In the genomic region with DNA sequence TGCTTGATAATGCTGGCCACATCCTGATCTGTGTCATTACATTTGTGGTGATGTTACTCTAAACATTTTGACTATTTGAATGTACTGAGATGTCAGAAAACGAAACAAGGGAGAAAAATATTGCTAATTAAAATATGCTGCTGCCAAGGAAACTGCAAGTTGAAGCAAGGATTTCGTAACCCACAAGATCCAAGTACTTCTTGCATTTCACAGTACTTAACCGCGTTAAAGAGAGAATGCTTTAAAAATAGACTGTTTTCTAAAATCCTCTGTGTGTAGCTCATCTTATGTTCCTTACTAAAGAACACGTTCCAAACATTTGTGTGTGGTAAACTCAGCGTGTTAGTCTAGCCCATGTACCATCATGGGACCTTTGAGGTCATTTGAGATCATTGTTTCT, we compare ENCODE assay signal across 19 mouse cellular contexts.
A peak's percentile ranks its signal among the peaks of the same experiment; 100 is the strongest.
DNase-seq lines count a peak whose midpoint lies in the region; ATAC-seq and TF ChIP-seq lines count a peak whose summit lies in the region.
"Had no signal": no experiment of that assay in that cellular context is flagged by ENCODE, and none has a peak within 500 bp of the region (broad histone marks: within the 10 kb centered on the region; RNA-seq: fewer than 3 reads in every experiment).

No protein-coding gene starts in this region.

- peak overlapping the region; percentile 20 for H3K27ac ChIP-seq in left cerebral cortex, adult 2 months
- H3K27ac ChIP-seq in neural tube, embryonic 15.5 days (replicated peaks) = no peak overlapping the region
- H3K27ac ChIP-seq: heart, embryonic 13.5 days; kidney, postnatal 0 days had no signal

- no peak for TF ChIP-seq CTCF in left cerebral cortex, adult 2 months (IDR thresholded peaks at IDR 0.05)

- no peak for DNase-seq in left cerebral cortex, adult 2 months (ENCODE audit: extremely low spot score in 1 of 2, low spot score in 2 of 2)
- no peak for DNase-seq in left cerebral cortex, postnatal 4 days
- DNase-seq in 416B (ENCODE audit: low read depth) (peak; percentile 16), adipocyte (ENCODE audit: low spot score) (peak; percentile 48)
- no peak for DNase-seq in gastrocnemius, postnatal 25 days
- DNase-seq: adrenal gland, adult 8-10 months; heart, postnatal 4 days; kidney, adult 11 months; layer of hippocampus, postnatal 36 days; lung, adult 2 months; retina, postnatal 1 day had no signal

- no peak overlapping the region for H3K4me3 ChIP-seq in left cerebral cortex, adult 2 months
- H3K4me3 ChIP-seq in neural tube, embryonic 15.5 days (replicated peaks) = no peak overlapping the region
- H3K4me3 ChIP-seq: embryonic facial prominence, embryonic 13.5 days; heart, embryonic 13.5 days had no signal

- ATAC-seq in megakaryocyte, adult 5-6 weeks (ENCODE audit: poor library complexity, severe bottlenecking) = peak; percentile 19
- no peak for ATAC-seq in neural tube, embryonic 15.5 days (ENCODE audit: low FRiP score)
- ATAC-seq: forebrain, embryonic 14.5 days; hindbrain, embryonic 16.5 days had no signal

- WGBS in neural tube, embryonic 15.5 days = 87% methylated on average over 6 of the region's 6 CpGs

- H3K9ac ChIP-seq in neural tube, embryonic 15.5 days (replicated peaks) = no peak overlapping the region
- H3K9ac ChIP-seq: embryonic facial prominence, embryonic 13.5 days; heart, embryonic 13.5 days had no signal

- no peaks in the 10 kb centered on the region for H3K27me3 ChIP-seq in neural tube, embryonic 15.5 days (replicated peaks)
- H3K27me3 ChIP-seq: embryonic facial prominence, embryonic 13.5 days; heart, embryonic 13.5 days had no signal

- intact Hi-C loops in left cerebral cortex, adult 2 months (cut with DNase I) = loop anchor here (2.0 kb wide), 1 partner anchor 617 kb away; no protein-coding TSS in a partner anchor
- intact Hi-C loops in left cerebral cortex, postnatal 4 days (cut with DNase I) = no loop called here

- no peaks in the 10 kb centered on the region for H3K9me3 ChIP-seq in neural tube, embryonic 15.5 days (replicated peaks)
- H3K9me3 ChIP-seq: embryonic facial prominence, embryonic 13.5 days; heart, embryonic 13.5 days had no signal

- H3K4me1 ChIP-seq in neural tube, embryonic 15.5 days = no peaks in the 10 kb centered on the region

- no peak overlapping the region for H3K4me2 ChIP-seq in neural tube, embryonic 15.5 days
- H3K4me2 ChIP-seq: heart, embryonic 13.5 days; liver, embryonic 11.5 days had no signal

- H3K36me3 ChIP-seq in neural tube, embryonic 15.5 days = peaks cover 3% of the 10 kb centered on the region

Comparison
In these comparisons a context has a peak if more than half of its experiments do, and no peak if none do; other contexts are left out.
1. DNase-seq: peak in 416B (single experiment) and adipocyte (single experiment); none in left cerebral cortex, adult 2 months (0 of 2), left cerebral cortex, postnatal 4 days (single experiment) and gastrocnemius, postnatal 25 days (single experiment).